30 mouse cellular contexts compared by ENCODE assay signal in genomic region chr7:135691941-135692340, GRCm38 (mm10).
"Had no signal": no experiment of that assay in that cellular context is flagged by ENCODE, and none has a peak within 500 bp of the region (broad histone marks: within the 10 kb centered on the region; RNA-seq: fewer than 3 reads in every experiment).

No protein-coding gene starts in this region.

- H3K36me3 ChIP-seq: hindbrain, embryonic 15.5 days had no signal

- H3K4me1 ChIP-seq: heart, embryonic 12.5 days; hindbrain, embryonic 10.5 days; hindbrain, embryonic 12.5 days; hindbrain, embryonic 13.5 days; hindbrain, embryonic 15.5 days; kidney, embryonic 15.5 days had no signal

- H3K27me3 ChIP-seq: heart, embryonic 12.5 days; heart, embryonic 13.5 days; heart, embryonic 15.5 days; hindbrain, embryonic 12.5 days; hindbrain, embryonic 13.5 days; hindbrain, embryonic 15.5 days; intestine, embryonic 15.5 days; kidney, embryonic 15.5 days had no signal

- DNase-seq: heart, postnatal 10 days; heart, postnatal 14 days; heart, postnatal 36 days; heart, postnatal 4 days; kidney, adult 11 months; kidney, adult 18-20 months; kidney, adult 2 months; kidney, adult 8-10 months; kidney, adult 9 months; kidney, postnatal 10 days; kidney, postnatal 14 days; kidney, postnatal 25 days; kidney, postnatal 36 days; kidney, postnatal 4 days; layer of hippocampus, adult 9-11 months; layer of hippocampus, postnatal 36 days had no signal

- H3K9me3 ChIP-seq: heart, embryonic 12.5 days; heart, embryonic 13.5 days; heart, embryonic 15.5 days; hindbrain, embryonic 10.5 days; hindbrain, embryonic 12.5 days; hindbrain, embryonic 13.5 days; hindbrain, embryonic 15.5 days; intestine, embryonic 15.5 days; kidney, embryonic 15.5 days had no signal

- H3K4me3 ChIP-seq: heart, embryonic 12.5 days; heart, embryonic 13.5 days; heart, embryonic 15.5 days; hindbrain, embryonic 10.5 days; hindbrain, embryonic 12.5 days; hindbrain, embryonic 13.5 days; hindbrain, embryonic 15.5 days; intestine, embryonic 15.5 days; kidney, embryonic 15.5 days; layer of hippocampus, adult 2 months; left cerebral cortex, adult 2 months had no signal

- H3K27ac ChIP-seq: heart, embryonic 13.5 days; heart, embryonic 15.5 days; hindbrain, embryonic 10.5 days; hindbrain, embryonic 12.5 days; hindbrain, embryonic 13.5 days; hindbrain, embryonic 14.5 days; hindbrain, embryonic 15.5 days; hindbrain, postnatal 0 days; intestine, embryonic 15.5 days; kidney, embryonic 15.5 days; kidney, postnatal 0 days; layer of hippocampus, adult 2 months; left cerebral cortex, adult 2 months had no signal

- H3K9ac ChIP-seq: heart, embryonic 12.5 days; heart, embryonic 13.5 days; heart, embryonic 15.5 days; hindbrain, embryonic 12.5 days; hindbrain, embryonic 13.5 days; hindbrain, embryonic 14.5 days; hindbrain, embryonic 15.5 days; intestine, embryonic 15.5 days; kidney, embryonic 15.5 days had no signal
